17 mouse cellular contexts compared by ENCODE assay signal in the genomic region with DNA sequence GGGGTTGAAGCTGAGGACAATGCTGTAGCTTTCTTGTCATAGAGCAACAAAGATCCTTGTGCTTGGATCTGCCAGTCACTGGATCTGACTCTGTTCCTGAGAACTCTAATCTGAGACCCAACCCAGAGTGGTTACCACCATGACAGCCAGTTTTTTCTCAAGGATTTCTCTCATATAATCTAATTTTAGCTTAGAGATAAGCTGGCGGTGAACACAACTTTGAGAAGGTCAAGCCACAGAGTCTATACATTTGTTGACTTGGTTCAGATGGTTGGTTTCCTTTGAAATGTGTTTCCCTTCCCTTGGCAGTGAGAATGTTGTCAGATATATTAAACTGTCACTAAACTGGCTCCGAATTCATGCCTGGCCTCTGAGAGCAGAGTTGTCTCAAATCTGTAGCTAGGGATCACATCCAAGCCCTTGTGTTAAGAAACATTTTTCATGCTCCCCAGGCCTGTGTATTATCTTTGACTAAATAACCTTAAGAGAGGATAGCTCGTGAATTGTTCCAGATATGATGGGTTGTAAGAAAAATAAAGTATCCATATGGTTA.
"Had no signal": no experiment of that assay in that cellular context is flagged by ENCODE, and none has a peak within 500 bp of the region (broad histone marks: within the 10 kb centered on the region; RNA-seq: fewer than 3 reads in every experiment).

No protein-coding gene starts in this region.

- H3K4me1 ChIP-seq: limb, embryonic 13.5 days; midbrain, embryonic 12.5 days; neural tube, embryonic 13.5 days had no signal

- DNase-seq: kidney, adult 18-20 months; kidney, postnatal 36 days; left cerebral cortex, postnatal 4 days; lung, adult 18-20 months; lung, postnatal 10 days; lung, postnatal 4 days; retina, postnatal 1 day; right cerebral cortex, postnatal 4 days; spleen, adult 18-20 months; thymus, adult 2 months; thymus, postnatal 25 days had no signal

- H3K9ac ChIP-seq: limb, embryonic 13.5 days; liver, embryonic 14.5 days; midbrain, embryonic 12.5 days; neural tube, embryonic 13.5 days had no signal

- ATAC-seq: midbrain, embryonic 16.5 days had no signal

- H3K4me2 ChIP-seq: limb, embryonic 13.5 days; midbrain, embryonic 12.5 days; neural tube, embryonic 13.5 days had no signal

- H3K9me3 ChIP-seq: limb, embryonic 13.5 days; megakaryocyte, embryonic 14.5 days; midbrain, embryonic 12.5 days; neural tube, embryonic 13.5 days had no signal

- H3K27me3 ChIP-seq: limb, embryonic 13.5 days; midbrain, embryonic 12.5 days; neural tube, embryonic 13.5 days had no signal

- H3K4me3 ChIP-seq: limb, embryonic 13.5 days; megakaryocyte, embryonic 14.5 days; midbrain, embryonic 12.5 days; neural tube, embryonic 13.5 days had no signal

- H3K36me3 ChIP-seq: limb, embryonic 13.5 days; midbrain, embryonic 12.5 days; neural tube, embryonic 13.5 days had no signal

- H3K27ac ChIP-seq: limb, embryonic 13.5 days; liver, embryonic 14.5 days; midbrain, embryonic 12.5 days; neural tube, embryonic 13.5 days had no signal
